In the genomic region with DNA sequence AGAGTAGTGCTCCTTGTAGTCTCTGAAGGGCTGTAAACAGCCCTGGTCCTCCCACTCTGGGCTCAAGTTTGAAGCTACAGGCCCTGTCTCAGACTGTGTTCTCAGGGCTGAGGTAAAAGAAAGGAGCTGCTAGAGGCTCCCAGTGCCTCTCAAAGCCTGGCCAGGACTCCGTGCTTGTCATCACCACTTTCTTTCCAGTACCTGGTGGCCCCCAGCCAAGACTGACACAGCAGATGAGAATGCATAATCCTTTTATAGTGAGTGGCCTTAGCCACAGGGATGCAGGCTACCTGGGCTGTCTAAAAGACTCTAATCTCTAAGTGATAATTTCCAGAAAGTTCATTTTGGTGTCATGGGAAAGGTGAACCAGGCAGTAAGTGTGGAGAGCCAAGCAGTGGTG, we compare ENCODE assay signal across 16 mouse cellular contexts. TPM values are rescaled to one million over a fixed set of nuclear protein-coding genes. Genes with fewer than 3 reads are reported as not detected.
A peak's percentile ranks its signal among the peaks of the same experiment; 100 is the strongest.
DNase-seq lines count a peak whose midpoint lies in the region.
"Had no signal": no experiment of that assay in that cellular context is flagged by ENCODE, and none has a peak within 500 bp of the region (broad histone marks: within the 10 kb centered on the region; RNA-seq: fewer than 3 reads in every experiment).

No protein-coding gene starts in this region.

- no peak overlapping the region for H3K27ac ChIP-seq in heart, embryonic 10.5 days
- H3K27ac ChIP-seq: forebrain, embryonic 12.5 days; heart, embryonic 13.5 days; hindbrain, embryonic 15.5 days; liver, embryonic 12.5 days; lung, embryonic 15.5 days had no signal

- WGBS in heart, embryonic 10.5 days, result 58% methylated on average over 1 of the region's 1 CpGs

- intact Hi-C loops in heart, postnatal 10 days (cut with DNase I), result no loop called here

- 0 out of 2 replicates have a peak, but pooled peaks cover 4% of the 10 kb centered on the region for H3K4me1 ChIP-seq in heart, embryonic 10.5 days
- H3K4me1 ChIP-seq: hindbrain, embryonic 15.5 days; liver, embryonic 12.5 days; lung, embryonic 15.5 days had no signal

- no peak overlapping the region for H3K4me3 ChIP-seq in heart, embryonic 10.5 days
- H3K4me3 ChIP-seq: forebrain, embryonic 12.5 days; heart, embryonic 13.5 days; hindbrain, embryonic 15.5 days; liver, embryonic 12.5 days; lung, embryonic 15.5 days had no signal

- DNase-seq in heart, postnatal 10 days, result peak; percentile 21 to 22
- no peak for DNase-seq in heart, embryonic 10.5 days (ENCODE audit: low spot score)
- peak; percentile 13 for DNase-seq in lung, postnatal 10 days
- no peak for DNase-seq in lung, postnatal 4 days
- DNase-seq in cerebellum, adult 9-11 months, result peak; percentile 44
- DNase-seq in lung, postnatal 36 days, result peak; percentile 42
- DNase-seq in left cerebral cortex, adult 8-10 months (ENCODE audit: low spot score in 2 of 2), result no peak
- DNase-seq: adrenal gland, adult 2 months; B cell, adult 2 months; heart, postnatal 36 days; right cerebral cortex, postnatal 4 days had no signal

- peaks cover 9% of the 10 kb centered on the region; the same call in 1 of the 2 replicates for H3K27me3 ChIP-seq in heart, embryonic 10.5 days (ENCODE audit: insufficient read depth, poor library complexity, severe bottlenecking)
- H3K27me3 ChIP-seq: heart, embryonic 13.5 days; hindbrain, embryonic 15.5 days; liver, embryonic 12.5 days; lung, embryonic 15.5 days had no signal

- no peaks in the 10 kb centered on the region for H3K9me3 ChIP-seq in heart, embryonic 10.5 days
- H3K9me3 ChIP-seq: forebrain, embryonic 12.5 days; heart, embryonic 13.5 days; hindbrain, embryonic 15.5 days; liver, embryonic 12.5 days; lung, embryonic 15.5 days had no signal

- no peaks in the 10 kb centered on the region for H3K36me3 ChIP-seq in heart, embryonic 10.5 days
- H3K36me3 ChIP-seq: forebrain, embryonic 12.5 days; heart, embryonic 13.5 days; hindbrain, embryonic 15.5 days; liver, embryonic 12.5 days; lung, embryonic 15.5 days had no signal

RNA-seq across cellular contexts. Expression of a gene that starts 54.3 kb away (rescaled TPM):
- 10 to 100 TPM; 19.0 to 23.1 TPM for total RNA-seq in heart, postnatal 10 days (2021)
- 9.5 and 11.6 TPM in 2 replicates for polyA plus RNA-seq in heart, embryonic 10.5 days (2016; fragmentation: Nextera tagmentation; extraction: Ambion mirVana)
- 10 to 100 TPM; 32.9 to 34.3 (median 33.8) TPM for total RNA-seq in left cerebral cortex, adult 8-10 months (2022)

Comparison
In these comparisons a context has a peak if more than half of its experiments do, and no peak if none do; other contexts are left out.
1. DNase-seq: peak in heart, postnatal 10 days (2 of 2), lung, postnatal 10 days (single experiment), cerebellum, adult 9-11 months (single experiment) and lung, postnatal 36 days (single experiment); none in heart, embryonic 10.5 days (single experiment), lung, postnatal 4 days (0 of 2) and left cerebral cortex, adult 8-10 months (0 of 2).